Mouse (Mus musculus) activated CD4-positive, CD25-positive, alpha-beta regulatory T cell (primary cell): Measurements from ENCODE around the gene Gm10377. TPM values are rescaled to one million over a fixed set of nuclear protein-coding genes. Genes with fewer than 3 reads are reported as not detected.

Experiments
- polyA plus RNA-seq, 2 experiments: library from polyadenylated mRNA; unstranded; fragments of 100-300 nt; shearing (Covaris generic); gene quantifications; one replicate each; pipeline ENCODE4 v1.2.1; 2017

Gm10377 gene
- not detected for polyA plus RNA-seq

DNA sequence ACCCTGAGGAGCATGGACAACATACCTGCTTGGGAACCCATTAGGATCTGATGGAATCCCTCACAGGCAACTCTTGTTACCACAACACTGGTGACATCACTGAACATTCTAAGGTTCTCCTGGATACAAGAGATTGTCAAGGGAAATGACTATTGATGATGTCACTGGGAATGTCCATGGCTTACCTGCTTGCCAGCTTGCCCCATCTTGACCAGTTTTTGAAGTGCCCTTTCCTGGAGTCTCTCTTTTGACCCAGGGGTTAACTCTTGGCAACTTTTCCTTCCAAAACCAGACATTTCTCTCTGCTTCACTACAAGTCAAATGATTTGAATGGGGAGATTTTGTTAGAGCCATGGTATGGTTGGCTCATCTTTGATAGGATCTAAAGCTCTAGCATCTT lies at the start of gene Gm10377:
Gene Gm10377, minus strand, starts transcription at position 101 of the 400 bp plus-strand sequence.

DNA sequence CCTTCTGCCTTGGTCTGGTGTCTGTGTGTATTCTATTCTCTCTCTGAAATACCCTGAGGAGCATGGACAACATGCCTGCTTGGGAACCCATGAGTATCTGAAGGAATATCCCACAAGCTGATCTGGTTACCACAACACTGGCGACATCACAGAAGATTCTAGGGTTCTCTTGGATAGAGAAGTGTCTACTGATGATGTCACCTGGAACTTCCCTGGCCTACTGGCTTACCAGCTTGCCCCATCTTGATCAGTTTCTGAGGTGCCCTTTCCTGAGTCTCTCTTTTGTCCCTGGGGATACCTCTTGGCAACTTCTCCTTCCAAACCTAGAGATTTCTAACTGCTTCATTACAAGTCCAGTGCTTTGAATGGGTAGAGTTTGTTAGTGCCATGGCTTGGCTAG lies 29.1 kb downstream of the Gm10377 start, which contains the start of gene Gm3015:
Gene Gm3015, minus strand, starts transcription at position 101 of the 400 bp plus-strand sequence.

Other genes with a start within 250 kb of the Gm10377 start
- gene Gm17124, start 198.1 kb downstream of the Gm10377 start, polyA plus RNA-seq: not detected
- under 1 TPM in 1 of 2 experiments, not detected in 1; 0.16 TPM for gene Gm3633, start 156.1 kb downstream of the Gm10377 start, polyA plus RNA-seq
- gene Gm10378, start 142.0 kb downstream of the Gm10377 start, polyA plus RNA-seq: not detected
- gene Gm3015, start 29.2 kb downstream of the Gm10377 start, polyA plus RNA-seq: not detected
- gene Gm21977, start 55.5 kb upstream of the Gm10377 start, polyA plus RNA-seq: not detected
- not detected for gene Gm8082, start 195.6 kb upstream of the Gm10377 start, polyA plus RNA-seq
- gene Gm10376, start 217.6 kb upstream of the Gm10377 start, polyA plus RNA-seq: not detected